Mouse (Mus musculus): Measurements from ENCODE around the gene Pcif1. TPM values are rescaled to one million over a fixed set of nuclear protein-coding genes. Genes with fewer than 3 reads are reported as not detected.
"Not testable (repeated sequence)": the region's sequence is repeated elsewhere in the genome, so short reads cannot be mapped to it uniquely, and the experiment has no call there.

The Pcif1 gene
- polyA plus RNA-seq, 1 experiment: 46.5 TPM

DNA sequence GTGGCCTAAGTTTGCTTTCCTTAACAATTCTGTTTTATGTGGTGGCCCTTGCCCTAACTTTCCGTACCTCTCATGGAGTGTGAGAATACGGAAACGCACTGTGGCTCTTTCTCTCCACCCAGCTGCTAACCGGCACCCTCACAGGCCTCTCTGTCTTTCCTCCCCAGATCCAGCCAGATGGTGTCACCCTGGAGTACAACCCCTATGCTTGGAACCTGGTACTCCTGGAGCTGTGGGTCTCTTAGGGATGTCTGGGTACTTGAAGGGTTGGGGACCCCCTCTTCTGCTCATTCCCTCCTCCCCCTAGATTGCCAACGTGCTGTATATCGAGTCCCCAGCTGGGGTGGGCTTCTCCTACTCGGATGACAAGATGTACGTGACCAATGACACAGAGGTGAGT, 44.6 kb upstream of the Pcif1 start:
- peaks cover 19% of the 10 kb centered on the region for H3K36me3 ChIP-seq (ENCODE audit: control insufficient read depth, insufficient read depth)
- H3K27me3 ChIP-seq (ENCODE audit: control insufficient read depth, insufficient read depth, insufficient read length): no peaks in the 10 kb centered on the region
- TF ChIP-seq FOSL1 (IDR thresholded peaks at IDR 0.05; ENCODE audit: insufficient read depth, low read length, poor library complexity, severe bottlenecking): no peak
- TF ChIP-seq USF1 (IDR thresholded peaks at IDR 0.05; ENCODE audit: low read depth): no peak
- TF ChIP-seq CEBPB (IDR thresholded peaks at IDR 0.05; ENCODE audit: low read depth): no peak
- no peak for TF ChIP-seq MYOG (IDR thresholded peaks at IDR 0.05; ENCODE audit: control insufficient read depth, extremely low read depth, insufficient read length)
- TF ChIP-seq MYOD1 (IDR thresholded peaks at IDR 0.05; ENCODE audit: control insufficient read depth, insufficient read length, low read depth): no peak
- TF ChIP-seq MAX (IDR thresholded peaks at IDR 0.05): no peak
- no peak for TF ChIP-seq CTCF (IDR thresholded peaks at IDR 0.05; ENCODE audit: control insufficient read depth, insufficient read depth, insufficient read length)
- H3K4me3 ChIP-seq (ENCODE audit: insufficient read depth, poor library complexity, severe bottlenecking): peak overlapping the region; percentile 60
- peaks cover 8% of the 10 kb centered on the region for H3K79me3 ChIP-seq (ENCODE audit: low read depth)
- H3K79me2 ChIP-seq (ENCODE audit: control insufficient read depth, insufficient read depth): peaks cover 20% of the 10 kb centered on the region
- H3ac ChIP-seq (ENCODE audit: control insufficient read depth, insufficient read length, low read depth): peak overlapping the region; percentile 86

DNA sequence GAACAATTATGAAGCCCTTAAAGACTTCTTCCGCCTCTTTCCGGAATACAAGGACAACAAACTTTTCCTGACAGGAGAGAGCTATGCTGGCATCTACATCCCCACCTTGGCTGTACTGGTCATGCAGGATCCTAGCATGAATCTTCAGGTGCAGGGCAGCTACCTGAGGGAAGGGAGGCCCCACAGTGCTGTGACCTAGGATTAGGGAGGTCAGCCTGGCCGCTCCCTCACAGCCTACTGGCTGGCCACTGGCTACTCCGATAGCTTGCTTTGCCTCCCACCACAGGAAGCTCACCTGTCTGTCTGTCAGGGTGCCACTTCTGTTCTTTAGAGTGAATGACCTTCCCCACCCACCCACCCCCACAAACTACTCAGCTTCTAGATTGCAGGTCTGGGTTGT, 43.9 kb upstream of the Pcif1 start:
- Histone ChIP-seq H3K27me3 (ENCODE audit: control insufficient read depth, insufficient read depth, insufficient read length) (no peaks in the 10 kb centered on the region), H3K36me3 (ENCODE audit: control insufficient read depth, insufficient read depth) (peaks cover 25% of the 10 kb centered on the region), H3K79me2 (ENCODE audit: control insufficient read depth, insufficient read depth) (peaks cover 20% of the 10 kb centered on the region), H3K79me3 (ENCODE audit: low read depth) (peaks cover 8% of the 10 kb centered on the region), H3K4me3 (ENCODE audit: insufficient read depth, poor library complexity, severe bottlenecking) (no peak overlapping the region), H3ac (ENCODE audit: control insufficient read depth, insufficient read length, low read depth) (no peak overlapping the region)
- no peak for TF ChIP-seq CTCF (IDR thresholded peaks at IDR 0.05; ENCODE audit: control insufficient read depth, insufficient read depth, insufficient read length)
- TF ChIP-seq MYOD1 (IDR thresholded peaks at IDR 0.05; ENCODE audit: control insufficient read depth, insufficient read length, low read depth): no peak
- no peak for TF ChIP-seq MAX (IDR thresholded peaks at IDR 0.05)
- TF ChIP-seq FOSL1 (IDR thresholded peaks at IDR 0.05; ENCODE audit: insufficient read depth, low read length, poor library complexity, severe bottlenecking): no peak
- TF ChIP-seq USF1 (IDR thresholded peaks at IDR 0.05; ENCODE audit: low read depth): no peak

DNA sequence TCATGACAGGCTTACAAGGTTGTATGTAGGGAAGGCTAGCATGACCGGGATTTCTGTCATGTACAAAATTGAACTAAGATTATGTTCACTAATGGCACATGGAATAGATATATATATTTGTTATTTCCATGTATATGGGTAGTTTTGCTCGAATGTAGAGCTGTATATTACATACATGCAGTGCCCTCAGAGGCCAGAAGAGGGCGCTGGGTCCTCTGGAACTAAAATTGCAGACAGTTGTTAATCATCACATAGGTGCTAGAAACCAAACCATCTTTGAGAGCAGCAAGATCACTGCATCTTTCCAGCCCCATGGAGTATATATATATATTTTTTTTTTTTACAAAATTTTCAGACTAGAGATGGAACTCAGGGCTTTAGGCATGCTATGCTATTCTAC, 33.3 kb upstream of the Pcif1 start:
- Histone ChIP-seq H3K79me3 (ENCODE audit: low read depth) (no peaks in the 10 kb centered on the region), H3K27me3 (ENCODE audit: control insufficient read depth, insufficient read depth, insufficient read length) (no peaks in the 10 kb centered on the region), H3K4me3 (ENCODE audit: insufficient read depth, poor library complexity, severe bottlenecking) (no peak overlapping the region), H3K79me2 (ENCODE audit: control insufficient read depth, insufficient read depth) (no peaks in the 10 kb centered on the region), H3K36me3 (ENCODE audit: control insufficient read depth, insufficient read depth) (no peaks in the 10 kb centered on the region), H3ac (ENCODE audit: control insufficient read depth, insufficient read length, low read depth) (no peak overlapping the region)
- TF ChIP-seq CEBPB (IDR thresholded peaks at IDR 0.05; ENCODE audit: low read depth) (no peak), MYOG (IDR thresholded peaks at IDR 0.05; ENCODE audit: control insufficient read depth, extremely low read depth, insufficient read length) (no peak), MYOD1 (IDR thresholded peaks at IDR 0.05; ENCODE audit: control insufficient read depth, insufficient read length, low read depth) (no peak), FOSL1 (IDR thresholded peaks at IDR 0.05; ENCODE audit: insufficient read depth, low read length, poor library complexity, severe bottlenecking) (no peak)

DNA sequence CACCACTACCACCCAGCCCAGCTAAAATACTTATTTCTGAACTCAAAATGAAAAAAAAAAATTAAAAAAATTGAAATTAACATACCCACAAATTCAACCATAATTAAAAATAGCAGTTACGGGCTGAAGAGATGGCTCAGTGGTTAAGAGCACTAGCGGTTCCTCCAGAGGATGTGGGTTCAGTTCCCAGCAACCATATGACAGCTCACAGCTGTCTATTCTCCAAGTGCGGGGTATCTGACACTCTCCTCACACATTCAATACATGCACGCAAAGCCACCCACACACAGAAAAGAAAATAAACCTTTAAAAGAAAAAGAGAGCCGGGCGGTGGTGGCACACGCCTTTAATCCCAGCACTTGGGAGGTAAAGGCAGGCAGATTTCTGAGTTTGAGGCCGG, 29.0 kb upstream of the Pcif1 start:
- Histone ChIP-seq H3K36me3 (ENCODE audit: control insufficient read depth, insufficient read depth) (no peaks in the 10 kb centered on the region), H3K79me2 (ENCODE audit: control insufficient read depth, insufficient read depth) (no peaks in the 10 kb centered on the region), H3K27me3 (ENCODE audit: control insufficient read depth, insufficient read depth, insufficient read length) (no peaks in the 10 kb centered on the region), H3K79me3 (ENCODE audit: low read depth) (no peaks in the 10 kb centered on the region), H3K4me3 (ENCODE audit: insufficient read depth, poor library complexity, severe bottlenecking) (no peak overlapping the region), H3ac (ENCODE audit: control insufficient read depth, insufficient read length, low read depth) (no peak overlapping the region)
- no peak for TF ChIP-seq MYOG (IDR thresholded peaks at IDR 0.05; ENCODE audit: control insufficient read depth, extremely low read depth, insufficient read length)
- TF ChIP-seq CTCF (IDR thresholded peaks at IDR 0.05; ENCODE audit: control insufficient read depth, insufficient read depth, insufficient read length): no peak
- TF ChIP-seq CEBPB (IDR thresholded peaks at IDR 0.05; ENCODE audit: low read depth): no peak
- TF ChIP-seq MYOD1 (IDR thresholded peaks at IDR 0.05; ENCODE audit: control insufficient read depth, insufficient read length, low read depth): no peak
- TF ChIP-seq MAX (IDR thresholded peaks at IDR 0.05): no peak
- no peak for TF ChIP-seq USF1 (IDR thresholded peaks at IDR 0.05; ENCODE audit: low read depth)
- TF ChIP-seq FOSL1 (IDR thresholded peaks at IDR 0.05; ENCODE audit: insufficient read depth, low read length, poor library complexity, severe bottlenecking): no peak

DNA sequence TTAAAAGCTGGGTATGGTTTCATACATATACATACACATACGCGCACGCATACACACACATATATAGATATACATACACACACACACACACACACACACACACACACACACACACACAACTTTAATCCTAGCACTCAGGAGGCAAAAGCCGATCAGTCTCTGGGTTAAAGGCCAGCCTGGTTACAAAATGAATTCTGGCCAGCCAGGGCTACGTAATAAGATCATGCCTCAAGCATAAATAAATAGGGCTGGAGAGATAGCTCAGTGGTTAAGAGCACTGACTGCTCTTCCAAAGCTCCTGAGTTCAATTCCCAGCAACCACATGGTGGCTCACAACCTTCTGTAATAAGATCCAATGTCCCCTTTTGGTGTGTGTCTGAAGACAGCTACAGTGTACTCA, 23.5 kb upstream of the Pcif1 start:
- H3K36me3 ChIP-seq (ENCODE audit: control insufficient read depth, insufficient read depth); H3K4me3 ChIP-seq (ENCODE audit: insufficient read depth, poor library complexity, severe bottlenecking); H3K27me3 ChIP-seq (ENCODE audit: control insufficient read depth, insufficient read depth, insufficient read length); H3K79me2 ChIP-seq (ENCODE audit: control insufficient read depth, insufficient read depth); H3ac ChIP-seq (ENCODE audit: control insufficient read depth, insufficient read length, low read depth); H3K79me3 ChIP-seq (ENCODE audit: low read depth): not testable (repeated sequence)

DNA sequence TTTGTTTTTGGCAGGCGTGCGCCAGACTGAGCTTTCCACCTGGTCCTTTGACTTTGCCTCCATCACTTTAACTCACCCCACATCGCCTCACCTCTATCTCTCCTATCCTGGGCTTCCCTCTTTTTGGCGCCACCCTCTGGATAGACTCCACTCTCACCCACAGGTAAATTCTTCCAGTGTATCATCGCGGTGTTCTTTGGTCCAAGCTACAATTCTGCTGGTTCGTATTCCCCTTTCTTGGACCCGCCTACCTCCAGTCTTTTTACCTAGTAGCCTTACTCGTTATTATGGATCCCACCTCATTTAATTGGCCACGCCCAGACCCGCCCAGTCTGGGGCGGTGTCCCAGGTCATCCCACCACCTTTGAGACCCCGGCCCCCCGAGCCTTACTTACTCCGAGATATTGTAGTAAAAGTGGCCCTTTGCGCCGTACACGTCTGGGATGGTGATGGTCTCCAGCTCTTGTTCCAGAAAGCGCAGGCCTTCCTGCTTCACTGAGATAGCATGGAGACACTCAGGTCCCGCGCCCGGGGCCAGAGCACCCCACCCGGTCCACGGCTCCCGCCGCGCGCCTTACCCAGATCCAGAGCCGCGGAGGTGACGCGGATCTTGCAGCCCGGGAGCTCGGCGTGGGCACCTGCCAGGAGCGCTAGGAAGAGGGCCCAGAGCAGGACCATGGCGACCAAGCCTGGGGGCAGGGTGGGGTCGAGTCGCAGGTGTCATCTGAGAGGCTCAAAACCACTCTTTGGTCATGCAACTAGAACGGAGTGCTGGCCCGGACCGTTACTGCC, 22.6 kb upstream of the Pcif1 start:
- Histone ChIP-seq H3K27me3 (ENCODE audit: control insufficient read depth, insufficient read depth, insufficient read length) (no peaks in the 10 kb centered on the region), H3K79me2 (ENCODE audit: control insufficient read depth, insufficient read depth) (no peaks in the 10 kb centered on the region), H3K36me3 (ENCODE audit: control insufficient read depth, insufficient read depth) (no peaks in the 10 kb centered on the region), H3ac (ENCODE audit: control insufficient read depth, insufficient read length, low read depth) (peak overlapping the region; percentile 59), H3K4me3 (ENCODE audit: insufficient read depth, poor library complexity, severe bottlenecking) (peak overlapping the region; percentile 48), H3K79me3 (ENCODE audit: low read depth) (no peaks in the 10 kb centered on the region)
- TF ChIP-seq MYOD1 (IDR thresholded peaks at IDR 0.05; ENCODE audit: control insufficient read depth, insufficient read length, low read depth): no peak

Data from C2C12 (cell line).